Mouse (Mus musculus) embryonic facial prominence, embryonic 13.5 days (tissue): ENCODE measurements at regions not wholly inside any gene's neighbourhood (a gene's known extent, or its start where the extent isn't known, plus 50 kb on each side); places are given as distances from the start of the nearest gene placed in this dataset.
A peak's percentile ranks its signal among the peaks of the same experiment; 100 is the strongest.

Experiments used
- ATAC-seq: fragments of 200-750 bp; cut with Nextera tagmentation; 2 replicates; pipeline ENCODE4 v1.8.0; 2017; ENCODE audit warnings: low read depth; ENCODE audit not compliant: insufficient number of reproducible peaks, insufficient read depth, low FRiP score, low TSS enrichment
- H3K27ac ChIP-seq: fragments of 300-500 bp; sonication (generic); 2 replicates; pipeline ENCODE4 v1.5.1; 2015; ENCODE audit warnings: moderate library complexity, mild to moderate bottlenecking, inconsistent platforms
- H3K27me3 ChIP-seq: fragments of 300-500 bp; sonication (generic); 2 replicates; pipeline ENCODE4 v1.6.1; 2015; ENCODE audit warnings: mild to moderate bottlenecking, inconsistent platforms
- H3K36me3 ChIP-seq: fragments of 300-500 bp; sonication (generic); 2 replicates; pipeline ENCODE4 v1.6.1; 2015; ENCODE audit warnings: mild to moderate bottlenecking, inconsistent platforms
- H3K4me1 ChIP-seq: fragments of 300-500 bp; sonication (generic); 2 replicates; pipeline ENCODE4 v1.6.1; 2015; ENCODE audit warnings: inconsistent platforms
- H3K4me2 ChIP-seq: fragments of 300-500 bp; sonication (generic); 2 replicates; pipeline ENCODE4 v1.6.1; 2015; ENCODE audit warnings: moderate library complexity, mild to moderate bottlenecking, inconsistent platforms
- H3K4me3 ChIP-seq: fragments of 300-500 bp; sonication (generic); 2 replicates; pipeline ENCODE4 v1.5.1; 2015; ENCODE audit warnings: mild to moderate bottlenecking, inconsistent platforms
- H3K9ac ChIP-seq: fragments of 300-500 bp; sonication (generic); 2 replicates; pipeline ENCODE4 v1.6.1; 2015; ENCODE audit warnings: mild to moderate bottlenecking, inconsistent platforms
- H3K9me3 ChIP-seq: fragments of 300-500 bp; sonication (generic); 2 replicates; pipeline ENCODE4 v1.6.1; 2016; ENCODE audit warnings: inconsistent platforms
- WGBS: fragments of 180-500 bp; shearing (Covaris S2); methylation state at CpG from one replicate; pipeline ENCODE4 v1.1.7; 2015; ENCODE audit warnings: mixed read lengths; 5-methylcytosine and 5-hydroxymethylcytosine counted together

DNA sequence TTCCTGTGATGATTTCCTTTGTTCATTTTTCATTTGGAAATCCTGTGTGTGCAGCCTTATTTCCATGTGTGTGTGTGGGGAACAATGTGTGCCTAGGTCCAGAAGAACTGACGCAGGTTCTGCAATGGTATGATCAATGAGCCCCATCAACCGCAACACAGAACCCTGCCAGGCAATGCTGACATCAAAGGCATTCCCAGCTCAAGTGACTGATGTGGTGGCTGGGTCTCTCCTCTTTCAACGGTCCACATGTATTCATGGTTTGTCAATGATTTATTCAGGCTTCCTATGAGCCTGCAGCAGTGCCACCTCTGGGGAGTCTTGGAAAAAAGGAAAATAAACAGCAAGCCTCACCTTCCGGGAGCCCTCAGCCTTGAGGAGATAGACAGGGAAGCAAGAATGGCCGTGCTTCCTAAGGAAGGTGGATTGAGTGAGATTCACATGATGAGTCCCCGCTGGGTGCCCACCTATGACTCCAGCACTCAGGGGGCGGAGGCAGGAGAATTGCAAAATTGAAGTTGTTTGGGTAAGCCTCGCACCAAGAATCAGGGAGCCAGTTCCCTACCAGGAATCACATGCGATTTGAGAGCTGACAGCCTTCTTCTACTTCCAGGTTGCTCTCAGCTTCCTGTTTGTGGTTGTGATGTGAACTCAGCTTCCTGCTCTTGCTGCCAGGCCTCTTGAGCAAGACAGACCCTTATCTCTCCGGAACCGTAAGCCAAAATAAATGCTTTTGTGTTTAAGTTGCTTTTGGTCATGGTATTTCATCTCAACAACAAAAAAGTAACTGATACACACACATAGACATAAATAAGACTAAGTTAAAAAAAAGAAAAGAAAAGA lies 61.2 kb upstream of the Hk2 start:
- Histone ChIP-seq H3K4me3 (no peak overlapping the region), H3K27me3 (no peaks in the 10 kb centered on the region), H3K36me3 (no peaks in the 10 kb centered on the region), H3K4me1 (0 out of 2 replicates have a peak, but pooled peaks cover 4% of the 10 kb centered on the region), H3K27ac (no peak overlapping the region), H3K9ac (no peak overlapping the region), H3K4me2 (no peak overlapping the region), H3K9me3 (no peaks in the 10 kb centered on the region)
- 76% methylated on average over 11 of the region's 11 CpGs for WGBS
- ATAC-seq: no peak

DNA sequence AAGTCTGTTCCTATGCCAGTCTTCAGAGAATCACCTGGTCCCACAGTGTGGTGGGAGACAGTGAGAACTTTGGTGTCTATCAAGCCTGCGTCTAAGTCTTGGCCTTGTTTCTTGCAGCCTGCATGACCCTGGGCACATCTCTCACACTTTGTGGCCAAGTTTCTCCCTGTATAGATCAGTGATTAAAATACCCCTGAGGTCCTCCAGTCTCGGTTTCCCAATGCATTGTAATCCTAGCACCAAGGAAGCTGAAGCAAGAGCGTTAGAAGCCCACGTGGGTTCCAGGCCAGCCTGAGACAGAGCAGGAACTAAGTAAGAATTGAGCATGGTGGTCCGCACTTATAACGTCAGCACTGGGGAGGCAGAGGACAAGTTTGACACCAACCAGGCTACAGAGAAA lies 59.6 kb upstream of the Hk2 start:
- 87% methylated on average over 6 of the region's 6 CpGs for WGBS
- no peak overlapping the region for H3K9ac ChIP-seq
- H3K4me2 ChIP-seq: no peak overlapping the region
- H3K4me1 ChIP-seq: 0 out of 2 replicates have a peak, but pooled peaks cover 4% of the 10 kb centered on the region
- H3K27ac ChIP-seq: no peak overlapping the region
- no peaks in the 10 kb centered on the region for H3K9me3 ChIP-seq
- H3K27me3 ChIP-seq: no peaks in the 10 kb centered on the region
- H3K36me3 ChIP-seq: no peaks in the 10 kb centered on the region
- no peak overlapping the region for H3K4me3 ChIP-seq
- ATAC-seq: no peak

DNA sequence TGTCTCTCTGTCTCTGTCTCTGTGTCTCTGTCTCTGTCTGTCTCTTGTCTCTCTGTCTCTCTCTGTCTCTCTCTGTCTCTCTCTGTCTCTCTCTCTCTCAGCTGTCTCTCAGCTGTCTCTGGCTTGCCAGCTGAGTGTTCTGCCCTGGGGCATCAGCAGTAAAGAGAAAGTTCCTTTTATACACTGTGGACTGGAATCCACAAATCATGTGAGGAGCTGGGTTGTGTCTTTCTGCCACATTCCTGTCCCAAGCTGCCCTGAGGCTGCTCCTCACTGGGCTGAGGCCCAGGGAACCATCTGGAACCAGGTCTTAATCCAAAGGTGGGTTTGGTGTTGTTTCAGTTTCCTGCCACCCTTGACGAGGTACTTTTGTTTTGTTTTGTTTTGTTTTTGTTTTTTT lies 57.0 kb upstream of the Hk2 start:
- 6% methylated on average over 1 of the region's 1 CpGs for WGBS

DNA sequence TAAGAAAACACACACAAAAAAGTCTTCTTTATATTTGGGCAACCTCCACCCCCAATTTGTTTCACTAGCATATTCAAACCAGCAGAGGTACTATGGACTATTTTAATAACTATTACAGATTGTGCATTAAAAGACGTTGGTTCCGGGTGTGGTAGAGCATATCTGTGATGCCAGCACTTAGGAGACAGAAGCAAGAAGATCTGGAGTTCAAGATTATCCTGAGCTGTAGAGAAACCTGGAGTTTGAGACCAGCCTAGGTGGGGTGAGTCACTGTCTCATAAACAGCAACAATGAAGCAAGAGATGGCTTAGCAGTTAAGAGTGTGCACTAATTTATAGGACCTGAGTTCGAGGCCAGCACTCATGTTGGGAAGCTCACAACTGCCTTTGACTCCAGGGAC lies 50.4 kb upstream of the Hk2 start:
- no peaks in the 10 kb centered on the region for H3K27me3 ChIP-seq
- H3K4me2 ChIP-seq: no peak overlapping the region
- H3K4me1 ChIP-seq: peaks cover 4% of the 10 kb centered on the region; the same call in 1 of the 2 replicates
- H3K4me3 ChIP-seq: no peak overlapping the region
- no peak overlapping the region for H3K27ac ChIP-seq
- H3K9ac ChIP-seq: no peak overlapping the region
- no peaks in the 10 kb centered on the region for H3K36me3 ChIP-seq
- no peaks in the 10 kb centered on the region for H3K9me3 ChIP-seq
- no peak for ATAC-seq
- 91% methylated on average over 3 of the region's 3 CpGs for WGBS

More for the DNA sequence above, 57.0 kb upstream of the Hk2 start:
- Histone ChIP-seq H3K27ac (0 out of 2 replicates have a peak overlapping the region, but pooled peaks have one; percentile 7), H3K9me3 (no peaks in the 10 kb centered on the region), H3K4me3 (no peak overlapping the region), H3K4me2 (no peak overlapping the region), H3K36me3 (no peaks in the 10 kb centered on the region), H3K27me3 (no peaks in the 10 kb centered on the region), H3K4me1 (0 out of 2 replicates have a peak, but pooled peaks cover 4% of the 10 kb centered on the region), H3K9ac (no peak overlapping the region)
- no peak for ATAC-seq

DNA sequence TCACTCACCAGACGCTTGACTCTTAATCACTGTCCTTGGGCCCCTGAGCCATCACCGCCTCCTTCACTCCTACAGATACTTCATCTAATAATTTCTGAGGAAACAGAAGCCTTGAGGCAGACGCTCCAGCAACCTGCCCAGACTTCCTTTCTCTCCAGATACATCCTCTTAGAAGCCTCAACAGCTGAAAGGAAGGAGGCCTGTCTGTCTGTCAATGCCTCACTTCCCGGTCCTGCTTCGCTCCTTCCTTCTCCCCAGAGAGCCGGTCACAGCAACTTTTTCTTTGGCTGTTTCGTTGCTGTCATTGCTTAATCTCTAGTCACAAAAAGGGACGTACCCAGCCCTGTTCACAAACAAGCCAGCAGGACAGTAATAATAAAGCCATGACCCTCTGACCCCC lies 50.0 kb upstream of the Hk2 start:
- H3K4me3 ChIP-seq: no peak overlapping the region
- WGBS: 54% methylated on average over 8 of the region's 8 CpGs

More for the DNA sequence above, 50.0 kb upstream of the Hk2 start:
- Histone ChIP-seq H3K9ac (no peak overlapping the region), H3K27me3 (no peaks in the 10 kb centered on the region), H3K4me2 (no peak overlapping the region), H3K27ac (no peak overlapping the region), H3K9me3 (no peaks in the 10 kb centered on the region), H3K4me1 (peaks cover 4% of the 10 kb centered on the region; the same call in 1 of the 2 replicates), H3K36me3 (no peaks in the 10 kb centered on the region)
- no peak for ATAC-seq
